Mouse (Mus musculus): ENCODE data around the gene Exoc6. TPM values are rescaled to one million over a fixed set of nuclear protein-coding genes. Genes with fewer than 3 reads are reported as not detected.

The Exoc6 gene
- polyA plus RNA-seq, 1 experiment, result 4.5 TPM

GRCm38 (mm10) chr19:37697335-37697636 lies 147.1 kb downstream of the Exoc6 start:
- Histone ChIP-seq H3K4me2 (ENCODE audit: low read depth) (peak overlapping the region; percentile 55), H3K27me3 (ENCODE audit: control insufficient read depth, insufficient read depth, insufficient read length) (peaks cover 15% of the 10 kb centered on the region), H3K36me3 (ENCODE audit: control insufficient read depth, insufficient read depth) (no peaks in the 10 kb centered on the region), H3K79me2 (ENCODE audit: control insufficient read depth, insufficient read depth) (no peaks in the 10 kb centered on the region), H3K4me3 (no peak overlapping the region), H3ac (ENCODE audit: control insufficient read depth, insufficient read length) (no peak overlapping the region)
- TF ChIP-seq TCF12 (IDR thresholded peaks at IDR 0.05; ENCODE audit: insufficient read depth, poor library complexity, severe bottlenecking), result no peak
- TF ChIP-seq MAX (IDR thresholded peaks at IDR 0.05; ENCODE audit: low read depth), result no peak
- no peak for TF ChIP-seq REST (IDR thresholded peaks at IDR 0.05; ENCODE audit: insufficient read depth, insufficient read length)
- no peak for TF ChIP-seq MYOG (IDR thresholded peaks at IDR 0.05; ENCODE audit: control insufficient read depth in 1 of 3, insufficient read depth in 1 of 3, insufficient read length in 2 of 3, low read depth in 2 of 3)
- TF ChIP-seq E2F4 (IDR thresholded peaks at IDR 0.05; ENCODE audit: insufficient read depth), result no peak
- TF ChIP-seq TCF3 (IDR thresholded peaks at IDR 0.05; ENCODE audit: insufficient read length, low read depth), result no peak
- TF ChIP-seq POLR2AphosphoS2 (IDR thresholded peaks at IDR 0.05; ENCODE audit: insufficient read length, low read depth), result no peak
- no peak for TF ChIP-seq MYOD1 (IDR thresholded peaks at IDR 0.05; ENCODE audit: control insufficient read depth in 1 of 3, insufficient read length in 2 of 3, low read depth in 2 of 3)
- no peak for TF ChIP-seq POLR2A (IDR thresholded peaks at IDR 0.05; ENCODE audit: insufficient read length, low read depth)
- TF ChIP-seq CEBPB (IDR thresholded peaks at IDR 0.05; ENCODE audit: insufficient read depth, poor library complexity, severe bottlenecking), result no peak
- TF ChIP-seq SRF (IDR thresholded peaks at IDR 0.05; ENCODE audit: control insufficient read depth, insufficient read length, low read depth), result no peak
- TF ChIP-seq USF1 (IDR thresholded peaks at IDR 0.05; ENCODE audit: low read depth), result no peak

DNA sequence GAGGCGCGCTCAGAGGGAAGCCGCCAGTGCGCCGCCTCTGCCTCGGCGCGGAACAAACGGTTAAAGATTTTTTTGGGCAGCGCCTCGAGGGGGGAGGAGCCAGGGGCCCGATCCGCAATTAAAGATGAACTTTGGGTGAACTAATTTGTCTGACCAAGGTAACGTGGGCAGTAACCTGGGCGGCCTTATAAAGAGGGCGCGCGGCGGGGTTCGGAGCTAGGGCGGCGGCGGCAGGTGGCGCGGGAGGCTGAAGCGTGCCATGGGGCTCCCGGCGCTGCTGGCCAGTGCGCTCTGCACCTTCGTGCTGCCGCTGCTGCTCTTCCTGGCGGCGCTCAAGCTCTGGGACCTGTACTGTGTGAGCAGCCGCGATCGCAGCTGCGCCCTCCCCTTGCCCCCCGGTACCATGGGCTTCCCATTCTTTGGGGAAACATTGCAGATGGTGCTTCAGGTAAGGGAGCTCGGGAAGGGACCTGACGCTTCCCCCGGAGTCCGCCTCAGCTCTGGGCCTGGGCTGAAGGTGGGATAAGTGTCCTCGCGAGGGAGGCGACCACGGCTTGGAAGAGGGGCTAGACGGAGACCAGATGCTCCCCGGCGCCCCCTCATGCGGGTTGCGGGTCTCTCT lies 147.5 kb downstream of the Exoc6 start, which contains the start of gene Cyp26a1:
Gene Cyp26a1 (plus strand): TSS at position 148 of the 622 bp plus-strand sequence.
- peak within 1 kb of the TSS; percentile 55 for H3K4me2 ChIP-seq (ENCODE audit: low read depth)
- H3K27me3 ChIP-seq (ENCODE audit: control insufficient read depth, insufficient read depth, insufficient read length), result peaks cover 15% of the 10 kb centered on the region
- TF ChIP-seq POLR2AphosphoS2 (IDR thresholded peaks at IDR 0.05; ENCODE audit: insufficient read length, low read depth), result no peak
- TF ChIP-seq MYOG (IDR thresholded peaks at IDR 0.05; ENCODE audit: control insufficient read depth in 1 of 3, insufficient read depth in 1 of 3, insufficient read length in 2 of 3, low read depth in 2 of 3), result no peak
- TF ChIP-seq TCF3 (IDR thresholded peaks at IDR 0.05; ENCODE audit: insufficient read length, low read depth), result no peak
- TF ChIP-seq MAX (IDR thresholded peaks at IDR 0.05; ENCODE audit: low read depth), result no peak
- no peak for TF ChIP-seq E2F4 (IDR thresholded peaks at IDR 0.05; ENCODE audit: insufficient read depth)
- TF ChIP-seq SRF (IDR thresholded peaks at IDR 0.05; ENCODE audit: control insufficient read depth, insufficient read length, low read depth), result no peak
- no peak for TF ChIP-seq CEBPB (IDR thresholded peaks at IDR 0.05; ENCODE audit: insufficient read depth, poor library complexity, severe bottlenecking)
- peak in 1 of 3 experiments; percentile 9 for TF ChIP-seq MYOD1 (IDR thresholded peaks at IDR 0.05; ENCODE audit: control insufficient read depth in 1 of 3, insufficient read length in 2 of 3, low read depth in 2 of 3)
- no peak within 1 kb of the TSS for H3K4me3 ChIP-seq
- H3K79me2 ChIP-seq (ENCODE audit: control insufficient read depth, insufficient read depth), result no peaks in the 10 kb centered on the region
- no peak within 1 kb of the TSS for H3ac ChIP-seq (ENCODE audit: control insufficient read depth, insufficient read length)
- H3K36me3 ChIP-seq (ENCODE audit: control insufficient read depth, insufficient read depth), result no peaks in the 10 kb centered on the region

DNA sequence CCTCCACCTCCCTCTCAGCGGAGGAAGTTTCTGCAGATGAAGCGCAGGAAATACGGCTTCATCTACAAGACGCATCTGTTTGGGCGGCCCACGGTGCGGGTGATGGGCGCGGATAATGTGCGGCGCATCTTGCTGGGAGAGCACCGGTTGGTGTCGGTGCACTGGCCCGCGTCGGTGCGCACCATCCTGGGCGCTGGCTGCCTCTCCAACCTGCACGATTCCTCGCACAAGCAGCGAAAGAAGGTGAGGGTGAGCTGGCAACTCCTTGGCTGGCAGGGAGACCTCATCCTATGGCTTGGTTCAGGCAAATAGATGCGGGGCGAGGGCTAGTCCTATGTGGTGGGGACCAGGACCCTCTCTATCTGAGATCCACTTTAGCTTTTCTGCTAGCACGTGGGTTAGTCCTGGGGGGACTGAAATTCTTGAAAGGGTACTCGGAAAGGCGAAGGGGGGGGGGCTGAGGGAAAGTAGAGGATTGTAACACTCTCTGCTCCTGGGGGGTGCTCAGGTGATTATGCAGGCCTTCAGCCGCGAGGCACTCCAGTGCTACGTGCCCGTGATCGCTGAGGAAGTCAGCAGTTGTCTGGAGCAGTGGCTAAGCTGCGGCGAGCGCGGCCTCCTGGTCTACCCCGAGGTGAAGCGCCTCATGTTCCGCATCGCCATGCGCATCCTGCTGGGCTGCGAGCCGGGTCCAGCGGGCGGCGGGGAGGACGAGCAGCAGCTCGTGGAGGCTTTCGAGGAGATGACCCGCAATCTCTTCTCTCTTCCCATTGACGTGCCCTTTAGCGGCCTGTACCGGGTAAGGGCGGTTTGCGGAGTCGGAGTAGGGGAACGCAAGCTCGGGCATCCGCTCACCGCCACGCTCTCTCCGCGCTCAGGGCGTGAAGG lies 148.3 kb downstream of the Exoc6 start:
- Histone ChIP-seq H3K79me2 (ENCODE audit: control insufficient read depth, insufficient read depth) (no peaks in the 10 kb centered on the region), H3K36me3 (ENCODE audit: control insufficient read depth, insufficient read depth) (no peaks in the 10 kb centered on the region), H3ac (ENCODE audit: control insufficient read depth, insufficient read length) (no peak overlapping the region), H3K27me3 (ENCODE audit: control insufficient read depth, insufficient read depth, insufficient read length) (peaks cover 15% of the 10 kb centered on the region), H3K4me3 (no peak overlapping the region), H3K4me2 (ENCODE audit: low read depth) (no peak overlapping the region)
- TF ChIP-seq REST (IDR thresholded peaks at IDR 0.05; ENCODE audit: insufficient read depth, insufficient read length) (no peak), POLR2AphosphoS2 (IDR thresholded peaks at IDR 0.05; ENCODE audit: insufficient read length, low read depth) (no peak), POLR2A (IDR thresholded peaks at IDR 0.05; ENCODE audit: insufficient read length, low read depth) (no peak), E2F4 (IDR thresholded peaks at IDR 0.05; ENCODE audit: insufficient read depth) (no peak), MAX (IDR thresholded peaks at IDR 0.05; ENCODE audit: low read depth) (no peak), MYOD1 (IDR thresholded peaks at IDR 0.05; ENCODE audit: control insufficient read depth in 1 of 3, insufficient read length in 2 of 3, low read depth in 2 of 3) (no peak), USF1 (IDR thresholded peaks at IDR 0.05; ENCODE audit: low read depth) (no peak)

GRCm38 (mm10) chr19:37699711-37700110 lies 149.5 kb downstream of the Exoc6 start:
- Histone ChIP-seq H3K27me3 (ENCODE audit: control insufficient read depth, insufficient read depth, insufficient read length) (peaks cover 15% of the 10 kb centered on the region), H3ac (ENCODE audit: control insufficient read depth, insufficient read length) (no peak overlapping the region), H3K4me2 (ENCODE audit: low read depth) (no peak overlapping the region), H3K36me3 (ENCODE audit: control insufficient read depth, insufficient read depth) (no peaks in the 10 kb centered on the region), H3K79me2 (ENCODE audit: control insufficient read depth, insufficient read depth) (no peaks in the 10 kb centered on the region), H3K4me3 (no peak overlapping the region)
- TF ChIP-seq USF1 (IDR thresholded peaks at IDR 0.05; ENCODE audit: low read depth) (no peak), MAX (IDR thresholded peaks at IDR 0.05; ENCODE audit: low read depth) (no peak), MYOD1 (IDR thresholded peaks at IDR 0.05; ENCODE audit: control insufficient read depth in 1 of 3, insufficient read length in 2 of 3, low read depth in 2 of 3) (no peak), TCF12 (IDR thresholded peaks at IDR 0.05; ENCODE audit: insufficient read depth, poor library complexity, severe bottlenecking) (no peak), SRF (IDR thresholded peaks at IDR 0.05; ENCODE audit: control insufficient read depth, insufficient read length, low read depth) (no peak), REST (IDR thresholded peaks at IDR 0.05; ENCODE audit: insufficient read depth, insufficient read length) (no peak), CEBPB (IDR thresholded peaks at IDR 0.05; ENCODE audit: insufficient read depth, poor library complexity, severe bottlenecking) (no peak), POLR2AphosphoS2 (IDR thresholded peaks at IDR 0.05; ENCODE audit: insufficient read length, low read depth) (no peak), TCF3 (IDR thresholded peaks at IDR 0.05; ENCODE audit: insufficient read length, low read depth) (no peak), MYOG (IDR thresholded peaks at IDR 0.05; ENCODE audit: control insufficient read depth in 1 of 3, insufficient read depth in 1 of 3, insufficient read length in 2 of 3, low read depth in 2 of 3) (no peak), E2F4 (IDR thresholded peaks at IDR 0.05; ENCODE audit: insufficient read depth) (no peak), POLR2A (IDR thresholded peaks at IDR 0.05; ENCODE audit: insufficient read length, low read depth) (no peak)

Data from myocyte (in vitro differentiated cells).